In the genomic region with DNA sequence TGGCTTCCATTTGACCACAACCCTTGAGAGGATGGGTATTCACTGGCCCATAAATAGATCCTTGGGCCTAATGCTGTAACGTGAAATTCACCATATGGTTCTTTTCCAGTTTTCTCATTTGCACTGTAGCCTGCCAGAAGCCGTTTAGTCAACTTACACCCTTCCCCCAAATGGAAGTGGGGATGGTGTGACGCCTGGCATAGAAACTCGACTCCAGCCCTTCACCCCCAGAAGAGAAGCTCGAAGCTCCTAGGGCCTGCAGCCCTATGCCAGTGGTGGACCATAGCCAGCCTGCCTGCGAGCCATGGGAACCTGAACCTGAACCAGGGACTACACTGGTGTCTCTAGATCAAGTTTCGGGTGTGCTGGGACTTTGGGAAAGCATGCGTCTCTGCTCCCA, we compare ENCODE assay signal across 14 mouse cellular contexts.
DNase-seq lines count a peak whose midpoint lies in the region; ATAC-seq and TF ChIP-seq lines count a peak whose summit lies in the region.
"Had no signal": no experiment of that assay in that cellular context is flagged by ENCODE, and none has a peak within 500 bp of the region (broad histone marks: within the 10 kb centered on the region; RNA-seq: fewer than 3 reads in every experiment).

No protein-coding gene starts in this region.

- H3K4me2 ChIP-seq in kidney, postnatal 0 days (ENCODE audit: low read length): no peak overlapping the region
- peak overlapping the region; percentile 9; the same call in 1 of the 2 replicates for H3K4me2 ChIP-seq in embryonic facial prominence, embryonic 13.5 days
- H3K4me2 ChIP-seq in limb, embryonic 12.5 days: no peak overlapping the region
- no peak overlapping the region for H3K4me2 ChIP-seq in midbrain, embryonic 16.5 days (ENCODE audit: low read length)

- no peaks in the 10 kb centered on the region for H3K36me3 ChIP-seq in kidney, postnatal 0 days (ENCODE audit: insufficient read depth, low read length)
- H3K36me3 ChIP-seq in embryonic facial prominence, embryonic 13.5 days: no peaks in the 10 kb centered on the region
- peaks cover 9% of the 10 kb centered on the region; the same call in 1 of the 2 replicates for H3K36me3 ChIP-seq in limb, embryonic 12.5 days
- H3K36me3 ChIP-seq in midbrain, embryonic 16.5 days (ENCODE audit: control insufficient read depth, insufficient read depth, low read length): no peaks in the 10 kb centered on the region

- WGBS in kidney, postnatal 0 days: 36% methylated on average over 8 of the region's 8 CpGs
- WGBS in embryonic facial prominence, embryonic 13.5 days: 37% methylated on average over 8 of the region's 8 CpGs
- WGBS in limb, embryonic 12.5 days: 51% methylated on average over 8 of the region's 8 CpGs
- WGBS in midbrain, embryonic 16.5 days: 85% methylated on average over 8 of the region's 8 CpGs

- no peaks in the 10 kb centered on the region for H3K27me3 ChIP-seq in kidney, postnatal 0 days (ENCODE audit: insufficient read depth, low read length)
- H3K27me3 ChIP-seq in embryonic facial prominence, embryonic 13.5 days: no peaks in the 10 kb centered on the region
- H3K27me3 ChIP-seq in limb, embryonic 12.5 days: no peaks in the 10 kb centered on the region
- no peaks in the 10 kb centered on the region for H3K27me3 ChIP-seq in midbrain, embryonic 16.5 days (ENCODE audit: control insufficient read depth, insufficient read depth, low read depth, low read length)

- H3K9me3 ChIP-seq in kidney, postnatal 0 days (replicated peaks; ENCODE audit: low read length): no peaks in the 10 kb centered on the region
- H3K9me3 ChIP-seq in embryonic facial prominence, embryonic 13.5 days: no peaks in the 10 kb centered on the region
- no peaks in the 10 kb centered on the region for H3K9me3 ChIP-seq in limb, embryonic 12.5 days
- no peaks in the 10 kb centered on the region for H3K9me3 ChIP-seq in midbrain, embryonic 16.5 days (replicated peaks; ENCODE audit: control insufficient read depth, low read length, poor library complexity, severe bottlenecking)

- TF ChIP-seq CTCF in kidney, postnatal 0 days (IDR thresholded peaks at IDR 0.05; ENCODE audit: low read depth): no peak

- peak overlapping the region; percentile 57 for H3K27ac ChIP-seq in kidney, postnatal 0 days
- peak overlapping the region; percentile 87 for H3K27ac ChIP-seq in embryonic facial prominence, embryonic 13.5 days
- H3K27ac ChIP-seq in limb, embryonic 12.5 days: peak overlapping the region; percentile 76
- no peak overlapping the region for H3K27ac ChIP-seq in midbrain, embryonic 16.5 days (ENCODE audit: low read length)

- ATAC-seq in kidney, postnatal 0 days (replicated peaks; ENCODE audit: low FRiP score, low read depth): no peak
- ATAC-seq in embryonic facial prominence, embryonic 13.5 days (ENCODE audit: insufficient number of reproducible peaks, insufficient read depth, low FRiP score, low TSS enrichment, low read depth): no peak
- 0 out of 2 replicates have a peak, but pooled peaks have one; percentile 41 for ATAC-seq in limb, embryonic 12.5 days (ENCODE audit: insufficient number of reproducible peaks, insufficient read depth, low FRiP score, low TSS enrichment, low read depth)
- no peak for ATAC-seq in midbrain, embryonic 16.5 days
- ATAC-seq: forebrain, embryonic 16.5 days; liver, postnatal 0 days had no signal

- peaks cover 21% of the 10 kb centered on the region for H3K4me1 ChIP-seq in kidney, postnatal 0 days (replicated peaks; ENCODE audit: insufficient read depth, low read length)
- H3K4me1 ChIP-seq in embryonic facial prominence, embryonic 13.5 days: peaks cover 99% of the 10 kb centered on the region
- peaks cover 94% of the 10 kb centered on the region for H3K4me1 ChIP-seq in limb, embryonic 12.5 days (replicated peaks)
- no peaks in the 10 kb centered on the region for H3K4me1 ChIP-seq in midbrain, embryonic 16.5 days (ENCODE audit: control insufficient read depth, insufficient read depth, low read length)

- no peak overlapping the region for H3K4me3 ChIP-seq in kidney, postnatal 0 days (replicated peaks; ENCODE audit: low read depth, low read length)
- no peak overlapping the region for H3K4me3 ChIP-seq in embryonic facial prominence, embryonic 13.5 days
- H3K4me3 ChIP-seq in limb, embryonic 12.5 days (replicated peaks): no peak overlapping the region
- H3K4me3 ChIP-seq in midbrain, embryonic 16.5 days (ENCODE audit: low read depth, low read length): no peak overlapping the region

- DNase-seq in gastrocnemius, adult 18-20 months (ENCODE audit: low spot score): peak; percentile 85
- no peak for DNase-seq in gastrocnemius, postnatal 4 days (ENCODE audit: low spot score in 2 of 2)
- peak; percentile 48 for DNase-seq in kidney, postnatal 0 days (ENCODE audit: low spot score)
- no peak for DNase-seq in kidney, adult 8-10 months
- DNase-seq in adrenal gland, postnatal 25 days: no peak
- DNase-seq: cerebellum, adult 11 months; heart, postnatal 10 days; layer of hippocampus, postnatal 36 days; liver, postnatal 0 days; thymus, postnatal 25 days had no signal

- no peak overlapping the region for H3K9ac ChIP-seq in kidney, postnatal 0 days (ENCODE audit: low read depth, low read length)
- no peak overlapping the region for H3K9ac ChIP-seq in embryonic facial prominence, embryonic 13.5 days
- no peak overlapping the region for H3K9ac ChIP-seq in limb, embryonic 12.5 days (replicated peaks)
- H3K9ac ChIP-seq in midbrain, embryonic 16.5 days (ENCODE audit: low read depth, low read length): no peak overlapping the region
- H3K9ac ChIP-seq: liver, postnatal 0 days had no signal

Comparison
In these comparisons a context has a peak if more than half of its experiments do, and no peak if none do; other contexts are left out.
1. DNase-seq: peak in gastrocnemius, adult 18-20 months (single experiment) and kidney, postnatal 0 days (single experiment); none in gastrocnemius, postnatal 4 days (0 of 2), kidney, adult 8-10 months (0 of 2) and adrenal gland, postnatal 25 days (single experiment).